ENCODE assay signal across 21 mouse cellular contexts in the genomic region with DNA sequence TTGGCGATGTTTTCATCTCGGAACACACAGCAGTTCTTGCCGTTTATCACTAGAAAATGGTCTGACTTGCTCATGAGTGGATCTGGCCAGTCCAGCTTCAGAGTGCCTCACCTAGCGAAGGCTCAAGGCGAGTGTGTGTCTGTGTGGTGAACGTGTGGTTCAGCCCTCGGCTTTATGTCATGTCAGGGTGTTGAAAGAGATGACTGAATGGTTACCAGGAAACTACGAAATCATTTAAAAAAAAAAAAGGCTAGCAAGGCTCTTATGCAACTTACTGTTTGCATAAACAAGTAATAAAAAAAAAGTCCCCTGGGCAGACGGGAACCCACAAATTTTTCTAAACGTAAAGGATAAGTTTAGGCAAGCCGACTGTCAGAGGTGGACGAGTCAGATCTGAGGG. TPM values are rescaled to one million over a fixed set of nuclear protein-coding genes. Genes with fewer than 3 reads are reported as not detected.
DNase-seq lines count a peak whose midpoint lies in the region; ATAC-seq and TF ChIP-seq lines count a peak whose summit lies in the region.
"Had no signal": no experiment of that assay in that cellular context is flagged by ENCODE, and none has a peak within 500 bp of the region (broad histone marks: within the 10 kb centered on the region; RNA-seq: fewer than 3 reads in every experiment).

A gene (minus strand): TSS at position 135 of the 400 bp plus-strand sequence.

- H3K4me2 ChIP-seq in liver, postnatal 0 days (ENCODE audit: low read depth, low read length), result peak within 1 kb of the TSS; percentile 8; the same call in 1 of the 2 replicates
- no peak within 1 kb of the TSS for H3K4me2 ChIP-seq in liver, embryonic 11.5 days
- H3K4me2 ChIP-seq in forebrain, embryonic 15.5 days (replicated peaks), result no peak within 1 kb of the TSS
- H3K4me2 ChIP-seq: lung, embryonic 14.5 days had no signal

- H3K27ac ChIP-seq in liver, postnatal 0 days (ENCODE audit: low read depth), result no peak within 1 kb of the TSS
- no peak within 1 kb of the TSS for H3K27ac ChIP-seq in liver, embryonic 11.5 days (ENCODE audit: low read depth, low read length)
- no peak within 1 kb of the TSS for H3K27ac ChIP-seq in forebrain, embryonic 15.5 days (replicated peaks)
- H3K27ac ChIP-seq: gastrocnemius, adult 2 months; heart, embryonic 10.5 days; hindbrain, postnatal 0 days had no signal

- H3K4me1 ChIP-seq in liver, postnatal 0 days (ENCODE audit: insufficient read depth), result peaks cover 12% of the 10 kb centered on the region; the same call in 1 of the 2 replicates
- no peaks in the 10 kb centered on the region for H3K4me1 ChIP-seq in liver, embryonic 11.5 days (replicated peaks; ENCODE audit: control insufficient read depth, insufficient read depth, low read length)
- no peaks in the 10 kb centered on the region for H3K4me1 ChIP-seq in forebrain, embryonic 15.5 days
- H3K4me1 ChIP-seq: heart, embryonic 10.5 days had no signal

- no peak for TF ChIP-seq CTCF in liver, postnatal 0 days (IDR thresholded peaks at IDR 0.05; ENCODE audit: low read depth)
- no peak for TF ChIP-seq CTCF in Patski (IDR thresholded peaks at IDR 0.05)

- WGBS in liver, postnatal 0 days (ENCODE audit: insufficient replicate concordance), result 54% methylated on average over 12 of the region's 12 CpGs
- 77% methylated on average over 12 of the region's 12 CpGs for WGBS in liver, embryonic 11.5 days
- 84% methylated on average over 12 of the region's 12 CpGs for WGBS in forebrain, embryonic 15.5 days

- ATAC-seq in liver, postnatal 0 days, result peak; percentile 73
- no peak for ATAC-seq in liver, embryonic 11.5 days (replicated peaks; ENCODE audit: low FRiP score)
- no peak for ATAC-seq in Patski
- ATAC-seq in monocyte, adult 5-6 weeks (replicated peaks; ENCODE audit: insufficient number of reproducible peaks, low FRiP score, low TSS enrichment, poor library complexity, severe bottlenecking), result peak; percentile 92
- ATAC-seq in forebrain, embryonic 15.5 days (replicated peaks), result no peak
- ATAC-seq: activated CD4-positive, CD25-positive, alpha-beta regulatory T cell, adult 4 months; CD4-positive, CD25-positive, alpha-beta regulatory T cell, adult 4 months; forebrain, embryonic 14.5 days; hindbrain, postnatal 0 days had no signal

- no peaks in the 10 kb centered on the region for H3K9me3 ChIP-seq in liver, postnatal 0 days (ENCODE audit: low read length)
- no peaks in the 10 kb centered on the region for H3K9me3 ChIP-seq in liver, embryonic 11.5 days (ENCODE audit: control insufficient read depth, low read length)
- no peaks in the 10 kb centered on the region for H3K9me3 ChIP-seq in forebrain, embryonic 15.5 days
- H3K9me3 ChIP-seq: heart, embryonic 10.5 days had no signal

- POLR2A ChIA-PET in Patski (lab: Charles Lee), result no interaction called here

- no peak within 1 kb of the TSS for H3K4me3 ChIP-seq in liver, postnatal 0 days (ENCODE audit: low read depth, low read length)
- no peak within 1 kb of the TSS for H3K4me3 ChIP-seq in liver, embryonic 11.5 days (ENCODE audit: low read depth, low read length)
- H3K4me3 ChIP-seq in forebrain, embryonic 15.5 days, result no peak within 1 kb of the TSS
- H3K4me3 ChIP-seq: gastrocnemius, adult 2 months; heart, embryonic 10.5 days had no signal

- in situ Hi-C loops in Patski (cut with MboI; ENCODE audit: low pct_unique_long_range_greater_than_20kb), result no loop called here

- H3K36me3 ChIP-seq in liver, postnatal 0 days (replicated peaks; ENCODE audit: insufficient read depth, low read length), result no peaks in the 10 kb centered on the region
- H3K36me3 ChIP-seq in liver, embryonic 11.5 days (ENCODE audit: control insufficient read depth, insufficient read depth, low read length), result no peaks in the 10 kb centered on the region
- H3K36me3 ChIP-seq in forebrain, embryonic 15.5 days, result no peaks in the 10 kb centered on the region
- H3K36me3 ChIP-seq: heart, embryonic 10.5 days had no signal

- no peak for DNase-seq in liver, postnatal 0 days
- DNase-seq in liver, embryonic 11.5 days (ENCODE audit: low spot score), result no peak
- peak; percentile 4 for DNase-seq in Patski (ENCODE audit: low read depth, low spot score)
- DNase-seq in gonadal fat pad, adult 2 months (ENCODE audit: low read depth), result peak; percentile 61
- DNase-seq in embryo, embryonic 11 days, result no peak
- DNase-seq in gastrocnemius, adult 8-10 months (ENCODE audit: low spot score in 2 of 2), result no peak
- DNase-seq: cerebellum, adult 11 months; gastrocnemius, adult 2 months; kidney, adult 2 months; kidney, postnatal 25 days; lung, embryonic 14.5 days; midbrain, embryonic 14.5 days; thymus, postnatal 14 days had no signal

- H3K9ac ChIP-seq in liver, postnatal 0 days (replicated peaks), result no peak within 1 kb of the TSS
- no peak within 1 kb of the TSS for H3K9ac ChIP-seq in liver, embryonic 11.5 days (ENCODE audit: low read depth, low read length)
- no peak within 1 kb of the TSS for H3K9ac ChIP-seq in forebrain, embryonic 15.5 days (replicated peaks)
- H3K9ac ChIP-seq: lung, embryonic 14.5 days had no signal

- no peaks in the 10 kb centered on the region for H3K27me3 ChIP-seq in liver, postnatal 0 days (ENCODE audit: insufficient read depth, low read length)
- no peaks in the 10 kb centered on the region for H3K27me3 ChIP-seq in liver, embryonic 11.5 days (replicated peaks; ENCODE audit: control insufficient read depth, insufficient read depth, low read length)
- H3K27me3 ChIP-seq in Patski, result no peaks in the 10 kb centered on the region
- no peaks in the 10 kb centered on the region for H3K27me3 ChIP-seq in forebrain, embryonic 15.5 days

- CTCF ChIA-PET in Patski (lab: Charles Lee), result no interaction called here

- TF ChIP-seq EP300 in liver, postnatal 0 days (IDR thresholded peaks at IDR 0.05; ENCODE audit: low read depth), result peak; percentile 34; the same call in 1 of the 2 replicates

RNA-seq across cellular contexts. Expression of the gene that starts here (rescaled TPM):
- polyA plus RNA-seq in liver, postnatal 0 days (2015; fragmentation: Nextera tagmentation; extraction: Ambion mirVana), result 0.15 and 0.22 TPM in 2 replicates
- polyA plus RNA-seq in liver, embryonic 11.5 days (2014; fragmentation: Nextera tagmentation; extraction: Ambion mirVana), result not detected in 2 replicates
- not detected for polyA plus RNA-seq in Patski (2021)
- 7.6 and 8.5 TPM in 2 replicates for polyA plus RNA-seq in gonadal fat pad, adult 2 months (2012; rRNA removed)
- 9.9 to 15.4 TPM (median 9.9 TPM) in 3 replicates for total RNA-seq in monocyte, adult 5-6 weeks (2017)
- not detected in 2 replicates for polyA plus RNA-seq in forebrain, embryonic 15.5 days (2015; fragmentation: Nextera tagmentation; extraction: Ambion mirVana)
- under 1 TPM in 2 of 4 experiments, not detected in 2; 0.13 to 0.25 TPM for total RNA-seq in gastrocnemius, adult 8-10 months (2022)
- total RNA-seq: gastrocnemius, adult 2 months; hindbrain, postnatal 0 days; left cerebral cortex, postnatal 36 days had no signal
- polyA plus RNA-seq: activated CD4-positive, CD25-positive, alpha-beta regulatory T cell, adult 4 months; forebrain, embryonic 14.5 days; heart, embryonic 10.5 days; hindbrain, postnatal 0 days; lung, embryonic 14.5 days had no signal

Comparison
In these comparisons a context has a peak if more than half of its experiments do, and no peak if none do; other contexts are left out.
1. Peak in ATAC-seq and H3K4me2 ChIP-seq in liver, postnatal 0 days; RNA of the gene not detected or under 1 TPM.
2. Peak in DNase-seq in Patski; RNA of the gene not detected or under 1 TPM.